Mouse (Mus musculus) hindbrain, postnatal 0 days (tissue): ENCODE data around the gene Sorl1. TPM values are rescaled to one million over a fixed set of nuclear protein-coding genes. Genes with fewer than 3 reads are reported as not detected.
A peak's percentile ranks its signal among the peaks of the same experiment; 100 is the strongest.

Experiments used
- ATAC-seq: fragments of 200-750 bp; cut with Nextera tagmentation; 2 replicates; pipeline ENCODE4 v1.8.0; 2017; ENCODE audit warnings: mild to moderate bottlenecking, moderate TSS enrichment, moderate library complexity
- DNase-seq: peaks from one replicate; pipeline ENCODE4 v3.0.0-alpha.2; 2015; ENCODE audit warnings: low spot score
- H3K27ac ChIP-seq: fragments of 300-500 bp; sonication (generic); 2 replicates; pipeline ENCODE4 v1.5.1; 2014; ENCODE audit warnings: mild to moderate bottlenecking
- H3K27me3 ChIP-seq: fragments of 300-500 bp; sonication (generic); 2 replicates; pipeline ENCODE4 v1.6.1; 2014; ENCODE audit warnings: low read length, mixed read lengths; ENCODE audit not compliant: insufficient read depth
- H3K36me3 ChIP-seq: fragments of 300-500 bp; sonication (generic); 2 replicates; pipeline ENCODE4 v1.6.1; 2014; ENCODE audit warnings: low read length, mixed read lengths; ENCODE audit not compliant: insufficient read depth
- H3K4me1 ChIP-seq: fragments of 300-500 bp; sonication (generic); 2 replicates; pipeline ENCODE4 v1.6.1; 2014; ENCODE audit warnings: antibody characterized with exemption, low read length, mixed read lengths; ENCODE audit not compliant: insufficient read depth
- H3K4me2 ChIP-seq: fragments of 300-500 bp; sonication (generic); 2 replicates; pipeline ENCODE4 v1.6.1; 2014; ENCODE audit warnings: low read depth, mild to moderate bottlenecking, low read length, moderate library complexity, mixed read lengths
- H3K4me3 ChIP-seq: fragments of 300-500 bp; sonication (generic); 2 replicates; pipeline ENCODE4 v1.5.1; 2014; ENCODE audit warnings: low read length
- H3K9ac ChIP-seq: fragments of 300-500 bp; sonication (generic); replicated peaks from 2 replicates; pipeline ENCODE4 v1.6.1; 2014; ENCODE audit warnings: mild to moderate bottlenecking, low read length, moderate library complexity, mixed read lengths
- H3K9me3 ChIP-seq: fragments of 300-500 bp; sonication (generic); 2 replicates; pipeline ENCODE4 v1.6.1; 2016; ENCODE audit warnings: low read length, mixed read lengths
- CTCF ChIP-seq: IDR thresholded peaks from 2 replicates; pipeline ENCODE4 v1.5.1; 2016; ENCODE audit warnings: antibody characterized with exemption, control low read depth, low read depth
- WGBS: fragments of 180-500 bp; shearing (Covaris S2); extraction: QIAGEN DNeasy Blood & Tissue Kit; methylation state at CpG from one replicate; pipeline ENCODE4 v1.1.7; 2014; 5-methylcytosine and 5-hydroxymethylcytosine counted together
- polyA plus RNA-seq: library from polyadenylated mRNA; unstranded; fragments of >200 nt; fragmentation: Nextera tagmentation; extraction: Ambion mirVana; gene quantifications from 2 replicates; pipeline ENCODE4 v1.2.1, GENCODE M21; 2015
- total RNA-seq: library from RNA; depleted of rRNA; stranded (reverse); fragments of >200 nt; gene quantifications from 2 replicates; pipeline ENCODE4 v1.2.3, GENCODE M21; 2014

The Sorl1 gene
- total and polyA plus RNA-seq, 2 experiments from 2014 or later = 8.2 to 25.6 TPM

GRCm38 (mm10) chr9:42022318-42022717 is 101.8 kb downstream of the Sorl1 start:
- Histone ChIP-seq H3K4me1 (no peaks in the 10 kb centered on the region), H3K4me3 (no peak overlapping the region), H3K27me3 (no peaks in the 10 kb centered on the region), H3K36me3 (no peaks in the 10 kb centered on the region), H3K4me2 (no peak overlapping the region), H3K9me3 (no peaks in the 10 kb centered on the region), H3K27ac (no peak overlapping the region), H3K9ac (no peak overlapping the region)
- no peak for TF ChIP-seq CTCF
- WGBS = 95% methylated on average over 12 of the region's 12 CpGs
- no peak for DNase-seq
- ATAC-seq = no peak

- H3K4me1 ChIP-seq = no peaks in the 10 kb centered on the region
- H3K4me3 ChIP-seq = no peak overlapping the region
- H3K36me3 ChIP-seq = peaks cover 1% of the 10 kb centered on the region; the same call in 1 of the 2 replicates
- ATAC-seq (no peak), DNase-seq (no peak)
- H3K4me2 ChIP-seq = no peak overlapping the region
- no peak overlapping the region for H3K27ac ChIP-seq
- H3K9ac ChIP-seq = no peak overlapping the region
- WGBS = 43% methylated on average over 7 of the region's 7 CpGs
- H3K9me3 ChIP-seq = no peaks in the 10 kb centered on the region
- H3K27me3 ChIP-seq = no peaks in the 10 kb centered on the region
- no peak for TF ChIP-seq CTCF
Observed at GRCm38 (mm10) chr9:42019308-42020031, 104.6 kb downstream of the Sorl1 start.

GRCm38 (mm10) chr9:42008501-42008900 is 115.6 kb downstream of the Sorl1 start:
- Histone ChIP-seq H3K4me2 (no peak overlapping the region), H3K36me3 (no peaks in the 10 kb centered on the region), H3K4me3 (no peak overlapping the region), H3K9me3 (no peaks in the 10 kb centered on the region), H3K27me3 (no peaks in the 10 kb centered on the region), H3K4me1 (no peaks in the 10 kb centered on the region), H3K27ac (no peak overlapping the region), H3K9ac (no peak overlapping the region)
- ATAC-seq = no peak
- WGBS = 88% methylated on average over 5 of the region's 5 CpGs
- DNase-seq = no peak
- TF ChIP-seq CTCF = no peak

- H3K4me2 ChIP-seq = no peak overlapping the region
- no peak overlapping the region for H3K9ac ChIP-seq
- no peaks in the 10 kb centered on the region for H3K27me3 ChIP-seq
- no peak for TF ChIP-seq CTCF
- DNase-seq (no peak), ATAC-seq (no peak)
- 71% methylated on average over 8 of the region's 8 CpGs for WGBS
- no peak overlapping the region for H3K27ac ChIP-seq
- no peaks in the 10 kb centered on the region for H3K4me1 ChIP-seq
- H3K4me3 ChIP-seq = no peak overlapping the region
- no peaks in the 10 kb centered on the region for H3K9me3 ChIP-seq
- H3K36me3 ChIP-seq = no peaks in the 10 kb centered on the region
Observed at GRCm38 (mm10) chr9:42005101-42005500, 119.0 kb downstream of the Sorl1 start.

GRCm38 (mm10) chr9:42004140-42004539 is 120.0 kb downstream of the Sorl1 start:
- H3K27me3 ChIP-seq = no peaks in the 10 kb centered on the region
- no peak overlapping the region for H3K27ac ChIP-seq
- no peaks in the 10 kb centered on the region for H3K36me3 ChIP-seq
- TF ChIP-seq CTCF = no peak
- ATAC-seq (no peak), DNase-seq (no peak)
- H3K9me3 ChIP-seq = no peaks in the 10 kb centered on the region
- no peak overlapping the region for H3K9ac ChIP-seq
- H3K4me3 ChIP-seq = no peak overlapping the region
- no peaks in the 10 kb centered on the region for H3K4me1 ChIP-seq
- no peak overlapping the region for H3K4me2 ChIP-seq
- WGBS = 83% methylated on average over 4 of the region's 4 CpGs

- peak; percentile 31; the same call in 1 of the 2 replicates for ATAC-seq
- DNase-seq = peak; percentile 85
- H3K27ac ChIP-seq = no peak overlapping the region
Observed at GRCm38 (mm10) chr9:41999498-42000473, 124.3 kb downstream of the Sorl1 start.

More at GRCm38 (mm10) chr9:41999498-42000473, 124.3 kb downstream of the Sorl1 start:
- no peaks in the 10 kb centered on the region for H3K27me3 ChIP-seq
- H3K36me3 ChIP-seq = no peaks in the 10 kb centered on the region
- WGBS = 66% methylated on average over 12 of the region's 12 CpGs
- peak; percentile 93 for TF ChIP-seq CTCF
- no peak overlapping the region for H3K4me3 ChIP-seq
- no peaks in the 10 kb centered on the region for H3K4me1 ChIP-seq
- no peak overlapping the region; the same call in 1 of the 2 replicates for H3K9ac ChIP-seq
- H3K4me2 ChIP-seq = no peak overlapping the region
- H3K9me3 ChIP-seq = no peaks in the 10 kb centered on the region
